Mouse (Mus musculus) limb, embryonic 15.5 days (tissue): ENCODE measurements around the gene Crim1. TPM values are rescaled to one million over a fixed set of nuclear protein-coding genes. Genes with fewer than 3 reads are reported as not detected.

Source experiments
- ATAC-seq: fragments of 200-750 bp; cut with Nextera tagmentation; 2 replicates; pipeline ENCODE4 v1.8.0; 2017; ENCODE audit warnings: low read depth, moderate TSS enrichment; ENCODE audit not compliant: insufficient number of reproducible peaks, low FRiP score, low TSS enrichment
- H3K27ac ChIP-seq: fragments of 300-500 bp; sonication (generic); 2 replicates; pipeline ENCODE4 v1.5.1; 2015; ENCODE audit warnings: moderate library complexity, mild to moderate bottlenecking, inconsistent platforms
- H3K27me3 ChIP-seq: fragments of 300-500 bp; sonication (generic); 2 replicates; pipeline ENCODE4 v1.6.1; 2015; ENCODE audit warnings: inconsistent platforms
- H3K36me3 ChIP-seq: fragments of 300-500 bp; sonication (generic); 2 replicates; pipeline ENCODE4 v1.6.1; 2015; ENCODE audit warnings: inconsistent platforms
- H3K4me1 ChIP-seq: fragments of 300-500 bp; sonication (generic); 2 replicates; pipeline ENCODE4 v1.6.1; 2015; ENCODE audit warnings: inconsistent platforms
- H3K4me2 ChIP-seq: fragments of 300-500 bp; sonication (generic); 2 replicates; pipeline ENCODE4 v1.6.1; 2015; ENCODE audit warnings: mild to moderate bottlenecking, inconsistent platforms
- H3K4me3 ChIP-seq: fragments of 300-500 bp; sonication (generic); 2 replicates; pipeline ENCODE4 v1.5.1; 2015; ENCODE audit warnings: mild to moderate bottlenecking, inconsistent platforms
- H3K9ac ChIP-seq: fragments of 300-500 bp; sonication (generic); 2 replicates; pipeline ENCODE4 v1.6.1; 2015; ENCODE audit warnings: inconsistent platforms
- H3K9me3 ChIP-seq: fragments of 300-500 bp; sonication (generic); 2 replicates; pipeline ENCODE4 v1.6.1; 2016; ENCODE audit warnings: inconsistent platforms
- WGBS: fragments of 180-500 bp; shearing (Covaris S2); methylation state at CpG from one replicate; pipeline ENCODE4 v1.1.7; 2015; 5-methylcytosine and 5-hydroxymethylcytosine counted together
- polyA plus RNA-seq: library from polyadenylated mRNA; unstranded; fragments of >200 nt; fragmentation: Nextera tagmentation; extraction: Ambion mirVana; gene quantifications from 2 replicates; pipeline ENCODE4 v1.2.1, GENCODE M21; 2015

The Crim1 gene
- polyA plus RNA-seq, 1 experiment from 2014 or later = 7.0 TPM

DNA sequence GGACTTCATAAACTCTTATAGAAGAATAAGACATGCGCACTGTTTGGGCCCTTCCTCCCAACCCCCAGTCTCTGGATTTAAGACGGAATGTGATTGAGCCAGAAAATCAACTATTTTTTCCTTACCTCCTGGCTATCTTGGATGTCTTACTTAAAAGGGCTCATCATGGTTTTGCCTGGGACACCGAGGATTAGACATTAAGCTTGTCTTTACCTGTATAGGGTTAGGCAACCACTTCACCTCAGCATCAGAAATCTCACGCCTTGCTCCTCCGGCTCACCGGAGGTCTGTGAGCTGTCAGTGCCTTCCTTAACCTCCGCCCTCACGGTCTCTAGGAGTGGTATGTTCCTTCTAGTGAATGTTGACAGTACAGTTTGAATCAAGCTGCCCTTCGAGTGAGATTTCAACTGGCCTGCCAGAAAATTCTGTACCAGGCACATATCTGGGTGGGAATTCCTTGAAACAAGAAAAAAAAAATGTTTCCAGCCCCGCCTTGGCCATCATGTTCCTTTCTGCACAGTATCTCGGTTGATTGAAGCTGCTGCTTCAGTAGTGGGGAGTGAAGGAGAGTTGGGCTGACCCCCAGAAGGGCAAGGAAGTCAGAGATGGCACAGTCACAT is 121.3 kb downstream of the Crim1 start:
- Histone ChIP-seq H3K4me3 (no peak overlapping the region), H3K4me2 (no peak overlapping the region), H3K4me1 (peaks cover 9% of the 10 kb centered on the region), H3K9ac (no peak overlapping the region), H3K27ac (no peak overlapping the region), H3K9me3 (no peaks in the 10 kb centered on the region), H3K36me3 (peaks cover 26% of the 10 kb centered on the region), H3K27me3 (no peaks in the 10 kb centered on the region)
- no peak for ATAC-seq
- 71% methylated on average over 11 of the region's 11 CpGs for WGBS

DNA sequence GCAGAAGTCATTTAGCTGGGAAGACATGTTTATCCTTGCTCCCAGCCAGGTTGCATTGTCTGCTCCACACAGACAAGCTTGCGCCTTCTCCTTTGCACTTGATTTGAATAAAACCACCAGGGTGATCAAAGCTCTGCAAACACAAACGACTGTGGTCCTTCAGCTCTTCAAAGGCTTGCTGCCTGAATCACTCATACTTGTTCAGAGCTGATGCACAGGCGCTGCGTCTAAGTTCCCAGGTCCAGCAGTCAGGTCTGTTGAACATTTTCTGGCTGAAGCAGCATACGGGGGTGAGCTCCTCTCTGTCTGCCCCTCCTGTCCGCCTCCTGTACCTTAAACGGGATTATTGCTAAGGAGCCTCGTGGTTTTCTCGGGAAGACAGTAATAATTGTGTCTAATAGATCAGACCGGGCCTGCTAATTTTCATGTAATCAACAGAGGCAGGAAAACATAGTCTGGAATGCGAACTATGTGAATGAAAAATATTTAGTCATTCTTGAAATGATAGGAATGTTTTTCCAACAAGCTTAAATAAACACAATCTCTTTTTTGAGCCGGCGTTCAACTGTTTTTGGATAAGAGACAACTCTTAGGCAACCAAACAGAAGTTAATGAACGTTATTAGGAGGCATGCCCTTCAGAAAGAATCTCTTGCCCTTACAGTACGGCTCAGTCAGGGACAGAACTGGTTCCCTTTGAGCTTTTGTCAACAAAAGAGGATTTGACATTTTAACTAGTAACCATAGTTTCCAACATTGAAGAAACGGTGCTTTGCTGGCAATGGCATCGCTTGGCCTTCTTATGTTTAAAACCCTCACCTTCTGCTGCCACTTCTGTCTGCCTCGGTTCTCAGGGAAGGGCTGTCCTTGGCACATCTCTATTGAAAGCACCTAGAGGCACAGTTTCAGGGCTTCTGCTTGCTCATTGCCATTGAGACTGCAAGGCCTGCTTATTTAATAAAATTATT is 122.6 kb downstream of the Crim1 start:
- ATAC-seq = no peak
- Histone ChIP-seq H3K36me3 (peaks cover 23% of the 10 kb centered on the region), H3K9ac (no peak overlapping the region), H3K4me3 (no peak overlapping the region), H3K27me3 (no peaks in the 10 kb centered on the region), H3K9me3 (no peaks in the 10 kb centered on the region), H3K4me2 (no peak overlapping the region), H3K27ac (no peak overlapping the region), H3K4me1 (peaks cover 9% of the 10 kb centered on the region)
- WGBS = 43% methylated on average over 18 of the region's 18 CpGs

DNA sequence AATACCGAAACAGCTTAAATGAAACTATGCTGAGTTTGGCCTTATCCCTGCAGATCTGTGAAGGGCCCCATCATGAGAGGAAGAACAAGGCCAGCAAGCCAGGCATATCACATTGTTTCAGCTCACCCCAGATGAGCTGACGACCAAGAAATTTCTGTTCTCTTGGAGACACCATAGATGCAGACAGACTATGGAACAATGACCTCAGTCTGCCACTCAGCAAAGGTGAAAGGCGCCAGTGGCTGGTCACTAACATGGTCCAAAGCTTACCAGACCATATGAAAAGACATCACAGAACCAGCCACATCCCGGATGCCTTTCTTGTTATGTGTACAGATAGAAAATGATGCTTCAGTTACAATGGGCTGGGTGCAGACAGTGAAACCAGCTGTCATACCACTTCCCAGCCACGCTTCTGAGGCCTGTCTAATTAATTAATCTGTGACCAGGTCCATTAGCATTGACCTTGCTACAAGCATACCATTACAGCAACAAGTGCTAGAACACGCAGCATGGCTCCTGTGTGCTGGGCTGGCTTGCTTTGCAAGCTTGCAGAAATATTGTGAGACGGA is 125.8 kb downstream of the Crim1 start:
- Histone ChIP-seq H3K4me2 (no peak overlapping the region), H3K36me3 (0 out of 2 replicates have a peak, but pooled peaks cover 5% of the 10 kb centered on the region), H3K9me3 (no peaks in the 10 kb centered on the region), H3K27me3 (no peaks in the 10 kb centered on the region), H3K4me1 (peaks cover 9% of the 10 kb centered on the region), H3K9ac (no peak overlapping the region), H3K4me3 (no peak overlapping the region), H3K27ac (no peak overlapping the region)
- WGBS = 83% methylated on average over 7 of the region's 7 CpGs
- ATAC-seq = no peak

DNA sequence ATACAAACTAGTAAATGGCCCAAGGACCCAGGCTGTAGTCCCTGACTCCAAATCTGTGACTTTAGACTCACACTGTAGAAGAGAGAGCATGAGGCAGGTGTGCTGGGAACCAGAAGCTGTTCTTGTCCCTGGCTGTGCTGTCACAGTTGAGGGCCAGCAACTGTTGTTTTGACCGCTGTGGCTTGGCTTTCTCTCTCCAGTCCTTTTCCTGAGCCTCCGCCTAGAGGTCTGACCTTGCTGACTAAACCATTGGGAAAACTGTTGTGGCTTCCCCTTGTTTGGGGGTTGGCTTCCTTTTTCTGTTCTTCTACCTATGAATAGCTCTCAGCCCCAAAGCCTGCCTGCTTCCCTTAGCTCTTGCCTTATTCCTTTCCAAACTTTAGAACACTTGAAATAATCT is 126.3 kb downstream of the Crim1 start:
- Histone ChIP-seq H3K27me3 (no peaks in the 10 kb centered on the region), H3K4me1 (peaks cover 9% of the 10 kb centered on the region), H3K36me3 (0 out of 2 replicates have a peak, but pooled peaks cover 5% of the 10 kb centered on the region), H3K4me2 (no peak overlapping the region), H3K4me3 (no peak overlapping the region), H3K27ac (no peak overlapping the region), H3K9me3 (no peaks in the 10 kb centered on the region), H3K9ac (no peak overlapping the region)
- WGBS = 89% methylated on average over 2 of the region's 2 CpGs
- no peak for ATAC-seq

DNA sequence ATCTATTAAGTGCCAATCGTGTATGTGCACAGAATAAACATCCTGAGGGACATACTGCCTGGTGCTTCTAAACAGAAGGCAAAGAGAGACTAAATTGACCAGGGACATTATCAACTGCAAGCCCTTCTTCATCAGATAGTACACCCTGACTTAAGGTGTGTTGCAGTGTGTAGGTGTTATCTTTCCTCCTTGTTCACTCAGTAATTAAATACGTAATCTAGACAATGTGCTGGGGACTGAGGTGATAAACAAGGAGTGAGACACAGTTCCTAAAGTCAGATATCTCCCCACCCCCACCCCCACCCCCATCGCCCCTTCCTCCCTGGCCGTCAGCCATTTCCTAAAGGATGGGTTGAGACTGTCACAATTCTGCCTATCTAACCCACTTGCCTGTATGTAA is 127.1 kb downstream of the Crim1 start:
- WGBS = 82% methylated on average over 4 of the region's 4 CpGs
- ATAC-seq = no peak

GRCm38 (mm10) chr17:78328287-78328686 is 128.2 kb downstream of the Crim1 start:
- Histone ChIP-seq H3K27me3 (no peaks in the 10 kb centered on the region), H3K4me1 (no peaks in the 10 kb centered on the region), H3K27ac (no peak overlapping the region), H3K4me2 (no peak overlapping the region), H3K9me3 (no peaks in the 10 kb centered on the region), H3K4me3 (no peak overlapping the region), H3K36me3 (0 out of 2 replicates have a peak, but pooled peaks cover 5% of the 10 kb centered on the region), H3K9ac (no peak overlapping the region)
- no peak for ATAC-seq
- WGBS = 18% methylated on average over 3 of the region's 3 CpGs

More for the DNA sequence above, 127.1 kb downstream of the Crim1 start:
- H3K36me3 ChIP-seq = 0 out of 2 replicates have a peak, but pooled peaks cover 5% of the 10 kb centered on the region
- peaks cover 8% of the 10 kb centered on the region for H3K4me1 ChIP-seq
- no peak overlapping the region for H3K27ac ChIP-seq
- no peaks in the 10 kb centered on the region for H3K27me3 ChIP-seq
- H3K9me3 ChIP-seq = no peaks in the 10 kb centered on the region
- no peak overlapping the region for H3K4me2 ChIP-seq
- no peak overlapping the region for H3K9ac ChIP-seq
- H3K4me3 ChIP-seq = no peak overlapping the region

- Histone ChIP-seq H3K4me1 (no peaks in the 10 kb centered on the region), H3K4me3 (no peak overlapping the region), H3K36me3 (peaks cover 11% of the 10 kb centered on the region; the same call in 1 of the 2 replicates), H3K27me3 (no peaks in the 10 kb centered on the region), H3K9me3 (no peaks in the 10 kb centered on the region), H3K4me2 (no peak overlapping the region), H3K9ac (no peak overlapping the region), H3K27ac (no peak overlapping the region)
- 73% methylated on average over 8 of the region's 8 CpGs for WGBS
- no peak for ATAC-seq
Observed at GRCm38 (mm10) chr17:78331438-78331837, 131.4 kb downstream of the Crim1 start.

- H3K27me3 ChIP-seq = no peaks in the 10 kb centered on the region
- 88% methylated on average over 10 of the region's 10 CpGs for WGBS
- no peaks in the 10 kb centered on the region for H3K4me1 ChIP-seq
- H3K9ac ChIP-seq = no peak overlapping the region
- no peak for ATAC-seq
- H3K4me2 ChIP-seq = no peak overlapping the region
- peaks cover 14% of the 10 kb centered on the region; the same call in 1 of the 2 replicates for H3K36me3 ChIP-seq
- H3K4me3 ChIP-seq = no peak overlapping the region
- no peaks in the 10 kb centered on the region for H3K9me3 ChIP-seq
- no peak overlapping the region for H3K27ac ChIP-seq
Observed at GRCm38 (mm10) chr17:78333275-78333674, 133.2 kb downstream of the Crim1 start.

DNA sequence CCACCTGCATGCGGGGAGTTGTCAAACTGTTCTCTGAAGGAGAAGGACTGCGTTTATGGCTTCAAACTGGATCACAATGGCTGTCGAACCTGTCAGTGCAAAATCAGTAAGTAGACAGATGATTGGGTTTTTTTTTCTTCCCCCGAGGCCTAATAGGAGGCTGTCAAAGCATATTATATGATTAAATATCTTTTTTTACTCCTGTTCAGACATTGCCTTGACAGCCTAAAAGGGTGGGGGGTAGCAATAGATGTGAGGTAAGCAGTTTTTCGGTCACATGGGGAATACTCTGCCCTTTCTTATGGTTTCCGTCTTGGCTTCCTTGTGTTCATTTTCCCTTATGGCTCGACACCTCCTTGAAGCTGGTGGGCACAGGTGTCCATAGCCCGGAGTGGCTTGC is 135.2 kb downstream of the Crim1 start:
- WGBS = 81% methylated on average over 8 of the region's 8 CpGs
- H3K27ac ChIP-seq = no peak overlapping the region
- H3K9me3 ChIP-seq = no peaks in the 10 kb centered on the region
- no peak overlapping the region for H3K4me3 ChIP-seq
- no peak for ATAC-seq
- no peaks in the 10 kb centered on the region for H3K4me1 ChIP-seq
- H3K27me3 ChIP-seq = no peaks in the 10 kb centered on the region
- H3K9ac ChIP-seq = no peak overlapping the region
- H3K36me3 ChIP-seq = peaks cover 14% of the 10 kb centered on the region; the same call in 1 of the 2 replicates
- no peak overlapping the region for H3K4me2 ChIP-seq

GRCm38 (mm10) chr17:78343688-78344087 is 143.6 kb downstream of the Crim1 start:
- ATAC-seq = no peak
- Histone ChIP-seq H3K27me3 (no peaks in the 10 kb centered on the region), H3K4me2 (no peak overlapping the region), H3K9ac (no peak overlapping the region), H3K36me3 (peaks cover 23% of the 10 kb centered on the region), H3K9me3 (no peaks in the 10 kb centered on the region), H3K4me1 (no peaks in the 10 kb centered on the region), H3K27ac (no peak overlapping the region), H3K4me3 (no peak overlapping the region)
- 90% methylated on average over 3 of the region's 3 CpGs for WGBS

GRCm38 (mm10) chr17:78347111-78347801 is 147.2 kb downstream of the Crim1 start:
- Histone ChIP-seq H3K27ac (no peak overlapping the region), H3K9me3 (no peaks in the 10 kb centered on the region), H3K4me3 (no peak overlapping the region), H3K36me3 (peaks cover 33% of the 10 kb centered on the region), H3K4me1 (no peaks in the 10 kb centered on the region), H3K27me3 (no peaks in the 10 kb centered on the region), H3K9ac (no peak overlapping the region), H3K4me2 (no peak overlapping the region)
- WGBS = 96% methylated on average over 17 of the region's 17 CpGs
- no peak for ATAC-seq
